Mouse (Mus musculus): ENCODE results near the gene Zkscan3.
A peak's percentile ranks its signal among the peaks of the same experiment; 100 is the strongest.

Gene Zkscan3

GRCm38 (mm10) chr13:21402287-21402846 is at the start of gene Zkscan3:
Gene Zkscan3, minus strand, starts transcription at chr13:21402755.
- peak; percentile 89 for DNase-seq (ENCODE audit: low read depth)

- DNase-seq (ENCODE audit: low read depth): no peak
These were observed 45.5 kb upstream of the Zkscan3 start for GRCm38 (mm10) chr13:21447856-21448614.

GRCm38 (mm10) chr13:21446796-21447195 is 44.2 kb upstream of the Zkscan3 start:
- no peak for DNase-seq (ENCODE audit: low read depth)

- DNase-seq (ENCODE audit: low read depth): no peak
These were observed 38.6 kb upstream of the Zkscan3 start for GRCm38 (mm10) chr13:21441207-21441572.

- DNase-seq (ENCODE audit: low read depth): peak; percentile 37
These were observed 38.1 kb upstream of the Zkscan3 start, which contains the start of gene Pgbd1 for GRCm38 (mm10) chr13:21440503-21441206. Gene Pgbd1, minus strand, starts transcription at chr13:21441058.

- no peak for DNase-seq (ENCODE audit: low read depth)
These were observed 32.9 kb upstream of the Zkscan3 start for GRCm38 (mm10) chr13:21435476-21435875.

GRCm38 (mm10) chr13:21427631-21428030 is 25.1 kb upstream of the Zkscan3 start:
- no peak for DNase-seq (ENCODE audit: low read depth)

- DNase-seq (ENCODE audit: low read depth): no peak
These were observed 20.7 kb upstream of the Zkscan3 start for GRCm38 (mm10) chr13:21423301-21423700.

- DNase-seq (ENCODE audit: low read depth): no peak
These were observed 16.3 kb upstream of the Zkscan3 start for GRCm38 (mm10) chr13:21418865-21419264.

- DNase-seq (ENCODE audit: low read depth): peak; percentile 41
These were observed 14.9 kb upstream of the Zkscan3 start for GRCm38 (mm10) chr13:21417298-21418010.

- no peak for DNase-seq (ENCODE audit: low read depth)
These were observed 13.2 kb upstream of the Zkscan3 start for GRCm38 (mm10) chr13:21415750-21416149.

- no peak for DNase-seq (ENCODE audit: low read depth)
These were observed 12.7 kb upstream of the Zkscan3 start for GRCm38 (mm10) chr13:21415266-21415665.

- no peak for DNase-seq (ENCODE audit: low read depth)
These were observed 12.0 kb upstream of the Zkscan3 start for GRCm38 (mm10) chr13:21414231-21415212.

GRCm38 (mm10) chr13:21408805-21409459 is 6.4 kb upstream of the Zkscan3 start:
- DNase-seq (ENCODE audit: low read depth): no peak

- peak; percentile 87 for DNase-seq (ENCODE audit: low read depth)
These were observed 5.6 kb upstream of the Zkscan3 start for GRCm38 (mm10) chr13:21407969-21408804.

GRCm38 (mm10) chr13:21407341-21407740 is 4.8 kb upstream of the Zkscan3 start:
- no peak for DNase-seq (ENCODE audit: low read depth)

- DNase-seq (ENCODE audit: low read depth): no peak
These were observed 293 bp upstream of the Zkscan3 start for GRCm38 (mm10) chr13:21402848-21403247.

- DNase-seq (ENCODE audit: low read depth): peak; percentile 46
These were observed 794 bp downstream of the Zkscan3 start for GRCm38 (mm10) chr13:21401636-21402286.

GRCm38 (mm10) chr13:21401166-21401565 is 1.4 kb downstream of the Zkscan3 start:
- no peak for DNase-seq (ENCODE audit: low read depth)
